Comparison of ENCODE assay signal across 13 mouse cellular contexts in genomic region chr6:149154116-149155030, GRCm38 (mm10). TPM values are rescaled to one million over a fixed set of nuclear protein-coding genes. Genes with fewer than 3 reads are reported as not detected.
A peak's percentile ranks its signal among the peaks of the same experiment; 100 is the strongest.
DNase-seq lines count a peak whose midpoint lies in the region; ATAC-seq lines count a peak whose summit lies in the region.
"Had no signal": no experiment of that assay in that cellular context is flagged by ENCODE, and none has a peak within 500 bp of the region (broad histone marks: within the 10 kb centered on the region; RNA-seq: fewer than 3 reads in every experiment).

No protein-coding gene starts in this region.

- H3K4me1 ChIP-seq in hindbrain, embryonic 10.5 days (replicated peaks) = peaks cover 12% of the 10 kb centered on the region
- H3K4me1 ChIP-seq in hindbrain, embryonic 12.5 days = no peaks in the 10 kb centered on the region
- peaks cover 7% of the 10 kb centered on the region; the same call in 1 of the 2 replicates for H3K4me1 ChIP-seq in neural tube, embryonic 12.5 days
- 0 out of 2 replicates have a peak, but pooled peaks cover 3% of the 10 kb centered on the region for H3K4me1 ChIP-seq in neural tube, embryonic 15.5 days
- peaks cover 22% of the 10 kb centered on the region for H3K4me1 ChIP-seq in liver, embryonic 13.5 days (replicated peaks)
- H3K4me1 ChIP-seq in stomach, embryonic 16.5 days (ENCODE audit: control insufficient read depth, insufficient read depth, low read length) = peaks cover 12% of the 10 kb centered on the region

- ATAC-seq in hindbrain, embryonic 12.5 days (ENCODE audit: low FRiP score) = no peak
- peak; percentile 53; the same call in 1 of the 2 replicates for ATAC-seq in neural tube, embryonic 12.5 days (ENCODE audit: low FRiP score, low read depth)
- no peak for ATAC-seq in neural tube, embryonic 15.5 days (ENCODE audit: low FRiP score)
- 0 out of 2 replicates have a peak, but pooled peaks have one; percentile 21 for ATAC-seq in liver, embryonic 13.5 days (ENCODE audit: low read depth)
- ATAC-seq in stomach, embryonic 16.5 days (ENCODE audit: insufficient read depth, low FRiP score) = peak; percentile 18; the same call in 1 of the 2 replicates

- no peak overlapping the region for H3K4me3 ChIP-seq in hindbrain, embryonic 10.5 days
- H3K4me3 ChIP-seq in hindbrain, embryonic 12.5 days = no peak overlapping the region
- H3K4me3 ChIP-seq in neural tube, embryonic 12.5 days = no peak overlapping the region
- H3K4me3 ChIP-seq in neural tube, embryonic 15.5 days (replicated peaks) = no peak overlapping the region
- no peak overlapping the region for H3K4me3 ChIP-seq in liver, embryonic 13.5 days (replicated peaks)
- no peak overlapping the region for H3K4me3 ChIP-seq in stomach, embryonic 16.5 days (replicated peaks; ENCODE audit: low read length)
- H3K4me3 ChIP-seq: embryonic facial prominence, embryonic 13.5 days; limb, embryonic 12.5 days had no signal

- no peak for DNase-seq in hindbrain, embryonic 10.5 days (ENCODE audit: low spot score)
- DNase-seq in liver, embryonic 13.5 days = no peak
- no peak for DNase-seq in thymus, adult 18-20 months
- DNase-seq in retina, postnatal 1 day = no peak
- DNase-seq: cerebellum, adult 18-20 months; heart, postnatal 36 days; right cerebral cortex, postnatal 14 days had no signal

- no peaks in the 10 kb centered on the region for H3K9me3 ChIP-seq in hindbrain, embryonic 10.5 days
- H3K9me3 ChIP-seq in hindbrain, embryonic 12.5 days (replicated peaks) = no peaks in the 10 kb centered on the region
- H3K9me3 ChIP-seq in neural tube, embryonic 12.5 days = no peaks in the 10 kb centered on the region
- no peaks in the 10 kb centered on the region for H3K9me3 ChIP-seq in neural tube, embryonic 15.5 days (replicated peaks)
- H3K9me3 ChIP-seq in liver, embryonic 13.5 days (replicated peaks) = no peaks in the 10 kb centered on the region
- H3K9me3 ChIP-seq in stomach, embryonic 16.5 days (replicated peaks; ENCODE audit: control insufficient read depth, low read length) = no peaks in the 10 kb centered on the region
- H3K9me3 ChIP-seq: embryonic facial prominence, embryonic 13.5 days; limb, embryonic 12.5 days had no signal

- peaks cover 49% of the 10 kb centered on the region for H3K36me3 ChIP-seq in hindbrain, embryonic 10.5 days
- peaks cover 31% of the 10 kb centered on the region for H3K36me3 ChIP-seq in hindbrain, embryonic 12.5 days
- H3K36me3 ChIP-seq in neural tube, embryonic 12.5 days = peaks cover 32% of the 10 kb centered on the region
- peaks cover 29% of the 10 kb centered on the region for H3K36me3 ChIP-seq in neural tube, embryonic 15.5 days
- H3K36me3 ChIP-seq in liver, embryonic 13.5 days = no peaks in the 10 kb centered on the region
- H3K36me3 ChIP-seq in stomach, embryonic 16.5 days (ENCODE audit: control insufficient read depth, insufficient read depth, low read length) = no peaks in the 10 kb centered on the region

- H3K9ac ChIP-seq in hindbrain, embryonic 12.5 days = no peak overlapping the region
- no peak overlapping the region for H3K9ac ChIP-seq in neural tube, embryonic 12.5 days
- H3K9ac ChIP-seq in neural tube, embryonic 15.5 days (replicated peaks) = no peak overlapping the region
- no peak overlapping the region for H3K9ac ChIP-seq in liver, embryonic 13.5 days
- H3K9ac ChIP-seq in stomach, embryonic 16.5 days (ENCODE audit: low read length) = no peak overlapping the region
- H3K9ac ChIP-seq: embryonic facial prominence, embryonic 13.5 days; limb, embryonic 12.5 days had no signal

- 28% methylated on average over 8 of the region's 8 CpGs for WGBS in hindbrain, embryonic 10.5 days
- WGBS in hindbrain, embryonic 12.5 days = 21% methylated on average over 8 of the region's 8 CpGs
- WGBS in neural tube, embryonic 12.5 days = 19% methylated on average over 8 of the region's 8 CpGs
- WGBS in neural tube, embryonic 15.5 days = 19% methylated on average over 8 of the region's 8 CpGs
- WGBS in liver, embryonic 13.5 days (ENCODE audit: insufficient replicate concordance) = 33% methylated on average over 8 of the region's 8 CpGs
- WGBS in stomach, embryonic 16.5 days = 17% methylated on average over 8 of the region's 8 CpGs

- H3K4me2 ChIP-seq in hindbrain, embryonic 12.5 days (replicated peaks) = no peak overlapping the region
- no peak overlapping the region for H3K4me2 ChIP-seq in neural tube, embryonic 12.5 days (replicated peaks)
- no peak overlapping the region for H3K4me2 ChIP-seq in neural tube, embryonic 15.5 days
- H3K4me2 ChIP-seq in liver, embryonic 13.5 days = no peak overlapping the region
- H3K4me2 ChIP-seq in stomach, embryonic 16.5 days (ENCODE audit: low read depth, low read length) = no peak overlapping the region
- H3K4me2 ChIP-seq: embryonic facial prominence, embryonic 13.5 days; limb, embryonic 12.5 days had no signal

- H3K27me3 ChIP-seq in hindbrain, embryonic 10.5 days (ENCODE audit: insufficient read depth, poor library complexity, severe bottlenecking) = no peaks in the 10 kb centered on the region
- no peaks in the 10 kb centered on the region for H3K27me3 ChIP-seq in hindbrain, embryonic 12.5 days
- H3K27me3 ChIP-seq in neural tube, embryonic 12.5 days (replicated peaks) = no peaks in the 10 kb centered on the region
- no peaks in the 10 kb centered on the region for H3K27me3 ChIP-seq in neural tube, embryonic 15.5 days (replicated peaks)
- no peaks in the 10 kb centered on the region for H3K27me3 ChIP-seq in liver, embryonic 13.5 days
- no peaks in the 10 kb centered on the region for H3K27me3 ChIP-seq in stomach, embryonic 16.5 days (ENCODE audit: control insufficient read depth, insufficient read depth, low read length)
- H3K27me3 ChIP-seq: embryonic facial prominence, embryonic 13.5 days; limb, embryonic 12.5 days had no signal

- H3K27ac ChIP-seq in hindbrain, embryonic 10.5 days = peak overlapping the region; percentile 40
- no peak overlapping the region for H3K27ac ChIP-seq in hindbrain, embryonic 12.5 days
- H3K27ac ChIP-seq in neural tube, embryonic 12.5 days = no peak overlapping the region
- no peak overlapping the region for H3K27ac ChIP-seq in neural tube, embryonic 15.5 days (replicated peaks)
- no peak overlapping the region for H3K27ac ChIP-seq in liver, embryonic 13.5 days
- H3K27ac ChIP-seq in stomach, embryonic 16.5 days (ENCODE audit: low read length) = peak overlapping the region; percentile 65
- H3K27ac ChIP-seq: embryonic facial prominence, embryonic 13.5 days; limb, embryonic 12.5 days had no signal

RNA-seq across cellular contexts. Expression of gene Etfbkmt, which starts 14.7 kb away (rescaled TPM):
- polyA plus RNA-seq in hindbrain, embryonic 10.5 days (2016; fragmentation: Nextera tagmentation; extraction: Ambion mirVana) = 8.8 and 10.7 TPM in 2 replicates
- polyA plus RNA-seq in hindbrain, embryonic 12.5 days (2016; fragmentation: Nextera tagmentation; extraction: Ambion mirVana) = 8.5 and 8.8 TPM in 2 replicates
- 6.5 and 7.3 TPM in 2 replicates for polyA plus RNA-seq in neural tube, embryonic 12.5 days (2016; fragmentation: Nextera tagmentation; extraction: Ambion mirVana)
- polyA plus RNA-seq in neural tube, embryonic 15.5 days (2015; fragmentation: Nextera tagmentation; extraction: Ambion mirVana) = 7.6 and 9.8 TPM in 2 replicates
- polyA plus RNA-seq in liver, embryonic 13.5 days (2015; fragmentation: Nextera tagmentation; extraction: Ambion mirVana) = 11.5 and 13.5 TPM in 2 replicates
- polyA plus RNA-seq in stomach, embryonic 16.5 days (2015; fragmentation: Nextera tagmentation; extraction: Ambion mirVana) = 18.1 and 19.3 TPM in 2 replicates

RNA-seq across cellular contexts. Expression of gene Gm10203, which starts 24.4 kb away (rescaled TPM):
- not detected in 2 replicates for polyA plus RNA-seq in hindbrain, embryonic 10.5 days (2016; fragmentation: Nextera tagmentation; extraction: Ambion mirVana)
- polyA plus RNA-seq in hindbrain, embryonic 12.5 days (2016; fragmentation: Nextera tagmentation; extraction: Ambion mirVana) = not detected in 2 replicates
- not detected in 2 replicates for polyA plus RNA-seq in neural tube, embryonic 12.5 days (2016; fragmentation: Nextera tagmentation; extraction: Ambion mirVana)
- not detected in 2 replicates for polyA plus RNA-seq in neural tube, embryonic 15.5 days (2015; fragmentation: Nextera tagmentation; extraction: Ambion mirVana)
- polyA plus RNA-seq in liver, embryonic 13.5 days (2015; fragmentation: Nextera tagmentation; extraction: Ambion mirVana) = not detected in 2 replicates
- not detected in 2 replicates for polyA plus RNA-seq in stomach, embryonic 16.5 days (2015; fragmentation: Nextera tagmentation; extraction: Ambion mirVana)
- polyA plus RNA-seq: embryonic facial prominence, embryonic 13.5 days; limb, embryonic 12.5 days had no signal

RNA-seq across cellular contexts. Expression of gene Amn1, which starts 34.1 kb away (rescaled TPM):
- polyA plus RNA-seq in hindbrain, embryonic 10.5 days (2016; fragmentation: Nextera tagmentation; extraction: Ambion mirVana) = 51.9 and 70.0 TPM in 2 replicates
- polyA plus RNA-seq in hindbrain, embryonic 12.5 days (2016; fragmentation: Nextera tagmentation; extraction: Ambion mirVana) = 79.8 and 82.9 TPM in 2 replicates
- polyA plus RNA-seq in neural tube, embryonic 12.5 days (2016; fragmentation: Nextera tagmentation; extraction: Ambion mirVana) = 85.0 and 87.9 TPM in 2 replicates
- polyA plus RNA-seq in neural tube, embryonic 15.5 days (2015; fragmentation: Nextera tagmentation; extraction: Ambion mirVana) = 82.0 and 106 TPM in 2 replicates
- 7.7 and 8.0 TPM in 2 replicates for polyA plus RNA-seq in liver, embryonic 13.5 days (2015; fragmentation: Nextera tagmentation; extraction: Ambion mirVana)
- 21.4 and 24.1 TPM in 2 replicates for polyA plus RNA-seq in stomach, embryonic 16.5 days (2015; fragmentation: Nextera tagmentation; extraction: Ambion mirVana)

RNA-seq across cellular contexts. Expression of gene Dennd5b, which starts 52.9 kb away (rescaled TPM):
- 10.5 and 11.0 TPM in 2 replicates for polyA plus RNA-seq in hindbrain, embryonic 10.5 days (2016; fragmentation: Nextera tagmentation; extraction: Ambion mirVana)
- polyA plus RNA-seq in hindbrain, embryonic 12.5 days (2016; fragmentation: Nextera tagmentation; extraction: Ambion mirVana) = 19.1 and 20.2 TPM in 2 replicates
- 17.4 and 20.0 TPM in 2 replicates for polyA plus RNA-seq in neural tube, embryonic 12.5 days (2016; fragmentation: Nextera tagmentation; extraction: Ambion mirVana)
- 12.0 and 13.5 TPM in 2 replicates for polyA plus RNA-seq in neural tube, embryonic 15.5 days (2015; fragmentation: Nextera tagmentation; extraction: Ambion mirVana)
- 3.8 and 4.3 TPM in 2 replicates for polyA plus RNA-seq in liver, embryonic 13.5 days (2015; fragmentation: Nextera tagmentation; extraction: Ambion mirVana)
- polyA plus RNA-seq in stomach, embryonic 16.5 days (2015; fragmentation: Nextera tagmentation; extraction: Ambion mirVana) = 3.9 and 4.5 TPM in 2 replicates

Comparison
In these comparisons a context has a peak if more than half of its experiments do, and no peak if none do; other contexts are left out.
1. H3K27ac ChIP-seq: peak in hindbrain, embryonic 10.5 days (single experiment) and stomach, embryonic 16.5 days (single experiment); none in hindbrain, embryonic 12.5 days (single experiment), neural tube, embryonic 12.5 days (single experiment), neural tube, embryonic 15.5 days (single experiment) and liver, embryonic 13.5 days (single experiment).
2. ATAC-seq: peak in neural tube, embryonic 12.5 days (single experiment), liver, embryonic 13.5 days (single experiment) and stomach, embryonic 16.5 days (single experiment); none in hindbrain, embryonic 12.5 days (single experiment) and neural tube, embryonic 15.5 days (single experiment).